Mouse (Mus musculus) CD4-positive, CD25-positive, alpha-beta regulatory T cell, adult 4 months (primary cell): ENCODE results near the gene Ifrd1. TPM values are rescaled to one million over a fixed set of nuclear protein-coding genes. Genes with fewer than 3 reads are reported as not detected.

Experiments used
- ATAC-seq: one replicate; pipeline ENCODE4 v1.8.0; 2017
- polyA plus RNA-seq, 2 experiments: library from polyadenylated mRNA; unstranded; fragments of 100-300 nt; shearing (Covaris generic); gene quantifications; one replicate each; pipeline ENCODE4 v1.2.1; 2017

Gene Ifrd1
- polyA plus RNA-seq, 2 experiments from 2014 or later, result 46.7 to 49.4 TPM

- ATAC-seq, result no peak
Measured at GRCm38 (mm10) chr12:40239161-40239560, 9.1 kb downstream of the Ifrd1 start.

GRCm38 (mm10) chr12:40232231-40232630 lies 16.1 kb downstream of the Ifrd1 start:
- ATAC-seq, result no peak

GRCm38 (mm10) chr12:40231632-40232031 lies 16.7 kb downstream of the Ifrd1 start:
- ATAC-seq, result no peak

- no peak for ATAC-seq
Measured at GRCm38 (mm10) chr12:40224171-40224880, 24.0 kb downstream of the Ifrd1 start.

GRCm38 (mm10) chr12:40223676-40224075 lies 24.6 kb downstream of the Ifrd1 start:
- ATAC-seq, result no peak

GRCm38 (mm10) chr12:40223082-40223619 lies 25.2 kb downstream of the Ifrd1 start:
- peak; percentile 81 for ATAC-seq

GRCm38 (mm10) chr12:40222251-40223081 lies 25.8 kb downstream of the Ifrd1 start:
- ATAC-seq, result peak; percentile 56

GRCm38 (mm10) chr12:40221611-40222010 lies 26.7 kb downstream of the Ifrd1 start:
- ATAC-seq, result no peak

GRCm38 (mm10) chr12:40220896-40221295 lies 27.4 kb downstream of the Ifrd1 start:
- no peak for ATAC-seq

- no peak for ATAC-seq
Measured at GRCm38 (mm10) chr12:40220001-40220570, 28.2 kb downstream of the Ifrd1 start.

GRCm38 (mm10) chr12:40218430-40218945 lies 29.8 kb downstream of the Ifrd1 start:
- no peak for ATAC-seq

GRCm38 (mm10) chr12:40217776-40218175 lies 30.5 kb downstream of the Ifrd1 start:
- ATAC-seq, result no peak

GRCm38 (mm10) chr12:40214888-40215876 lies 33.1 kb downstream of the Ifrd1 start:
- no peak for ATAC-seq

- no peak for ATAC-seq
Measured at GRCm38 (mm10) chr12:40209049-40209448, 39.3 kb downstream of the Ifrd1 start.

- no peak for ATAC-seq
Measured at GRCm38 (mm10) chr12:40207909-40208308, 40.4 kb downstream of the Ifrd1 start.

- ATAC-seq, result no peak
Measured at GRCm38 (mm10) chr12:40202161-40203035, 45.9 kb downstream of the Ifrd1 start.

GRCm38 (mm10) chr12:40200484-40201235 lies 47.6 kb downstream of the Ifrd1 start:
- ATAC-seq, result no peak

- ATAC-seq, result peak; percentile 81
Measured at GRCm38 (mm10) chr12:40199795-40200402, 48.4 kb downstream of the Ifrd1 start.

GRCm38 (mm10) chr12:40199302-40199701 lies 49.0 kb downstream of the Ifrd1 start, which contains the start of gene Lsmem1:
Gene Lsmem1 (minus strand): TSS chr12:40199490.
- peak; percentile 31 for ATAC-seq
